Mouse (Mus musculus) stomach, embryonic 16.5 days (tissue): ENCODE data around the gene Gm14296. TPM values are rescaled to one million over a fixed set of nuclear protein-coding genes. Genes with fewer than 3 reads are reported as not detected.
"Not testable (repeated sequence)": the region's sequence is repeated elsewhere in the genome, so short reads cannot be mapped to it uniquely, and the experiment has no call there.

Source experiments
- ATAC-seq: fragments of 200-750 bp; cut with Nextera tagmentation; 2 replicates; pipeline ENCODE4 v1.8.0; 2017; ENCODE audit warnings: moderate number of reproducible peaks, moderate TSS enrichment; ENCODE audit not compliant: insufficient read depth, low FRiP score
- H3K27ac ChIP-seq: fragments of 300-500 bp; sonication (generic); 2 replicates; pipeline ENCODE4 v1.5.1; 2014; ENCODE audit warnings: low read length
- H3K27me3 ChIP-seq: fragments of 300-500 bp; sonication (generic); 2 replicates; pipeline ENCODE4 v1.6.1; 2014; ENCODE audit warnings: low read length, control low read depth, mixed read lengths; ENCODE audit not compliant: control insufficient read depth, insufficient read depth
- H3K36me3 ChIP-seq: fragments of 300-500 bp; sonication (generic); 2 replicates; pipeline ENCODE4 v1.6.1; 2014; ENCODE audit warnings: low read length; ENCODE audit not compliant: control insufficient read depth, insufficient read depth
- H3K4me1 ChIP-seq: fragments of 300-500 bp; sonication (generic); 2 replicates; pipeline ENCODE4 v1.6.1; 2014; ENCODE audit warnings: low read length, control low read depth, mixed read lengths; ENCODE audit not compliant: control insufficient read depth, insufficient read depth
- H3K4me2 ChIP-seq: fragments of 300-500 bp; sonication (generic); 2 replicates; pipeline ENCODE4 v1.6.1; 2014; ENCODE audit warnings: low read depth, low read length, mixed read lengths
- H3K4me3 ChIP-seq: fragments of 300-500 bp; sonication (generic); replicated peaks from 2 replicates; pipeline ENCODE4 v1.5.1; 2014; ENCODE audit warnings: mild to moderate bottlenecking, low read length
- H3K9ac ChIP-seq: fragments of 300-500 bp; sonication (generic); 2 replicates; pipeline ENCODE4 v1.6.1; 2014; ENCODE audit warnings: low read length
- H3K9me3 ChIP-seq: fragments of 300-500 bp; sonication (generic); replicated peaks from 2 replicates; pipeline ENCODE4 v1.6.1; 2016; ENCODE audit warnings: low read length, control low read depth; ENCODE audit not compliant: control insufficient read depth
- WGBS: fragments of 180-500 bp; shearing (Covaris S2); extraction: QIAGEN DNeasy Blood & Tissue Kit; methylation state at CpG from one replicate; pipeline ENCODE4 v1.1.7; 2014; 5-methylcytosine and 5-hydroxymethylcytosine counted together
- polyA plus RNA-seq: library from polyadenylated mRNA; unstranded; fragments of >200 nt; fragmentation: Nextera tagmentation; extraction: Ambion mirVana; gene quantifications from 2 replicates; pipeline ENCODE4 v1.2.1, GENCODE M21; 2015

Gm14296 gene
- polyA plus RNA-seq = 7.8 and 12.0 TPM in 2 replicates

DNA sequence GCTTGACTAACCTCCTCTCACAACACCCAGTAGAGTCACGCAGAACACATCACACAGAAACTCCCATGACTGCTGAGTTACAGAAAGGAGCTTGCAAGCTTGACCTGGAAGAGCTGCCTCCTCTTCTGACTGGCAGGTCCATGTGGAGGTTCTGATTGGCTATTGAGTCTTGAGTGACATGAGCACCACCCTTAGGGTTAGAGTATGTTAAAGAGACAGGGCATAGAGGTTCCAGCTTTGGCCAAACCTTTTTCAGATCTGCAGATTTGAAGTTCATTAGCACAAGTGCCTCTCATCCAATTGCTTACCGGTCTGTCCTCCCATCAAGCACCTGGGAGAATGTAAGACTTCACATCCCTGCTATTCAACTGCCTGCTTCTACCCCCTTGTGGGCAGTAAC is at the start of gene Gm14296:
Gene Gm14296 (minus strand): TSS at position 101 of the 400 bp plus-strand sequence.
- whole genome bisulfite sequencing = no CpG with 5 or more reads among the region's 2 CpGs
- H3K9me3 ChIP-seq, H3K27me3 ChIP-seq, H3K27ac ChIP-seq, H3K4me1 ChIP-seq, H3K36me3 ChIP-seq, ATAC-seq, H3K4me2 ChIP-seq, H3K4me3 ChIP-seq, H3K9ac ChIP-seq: not testable (repeated sequence)

DNA sequence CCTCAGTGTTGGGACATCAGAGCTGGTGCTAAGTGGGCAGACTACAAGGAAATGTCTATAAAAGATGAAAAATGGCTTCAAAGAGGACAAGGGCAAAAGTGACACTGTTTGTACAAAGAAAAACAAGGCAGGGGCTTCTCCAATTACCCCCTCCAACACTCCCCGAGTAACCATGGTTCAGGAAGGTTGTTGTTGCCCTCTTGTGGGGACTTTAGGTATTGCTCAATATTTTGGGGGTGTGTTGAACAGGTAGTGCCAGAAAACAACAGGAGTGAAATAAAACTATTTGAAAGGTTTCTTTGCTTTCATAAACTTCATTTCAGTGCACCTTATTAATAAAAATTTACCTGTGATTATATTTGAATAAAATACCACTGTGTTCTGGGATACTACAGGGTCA is 22.1 kb downstream of the Gm14296 start:
- not testable (repeated sequence) for ATAC-seq, H3K4me2 ChIP-seq, H3K4me3 ChIP-seq, H3K27me3 ChIP-seq, H3K9ac ChIP-seq, H3K36me3 ChIP-seq, H3K9me3 ChIP-seq, H3K4me1 ChIP-seq, H3K27ac ChIP-seq
- no CpG with 5 or more reads among the region's 1 CpGs for WGBS

Other genes starting within 250 kb of the Gm14296 start
- 22.0 and 24.1 TPM in 2 replicates for gene Gm14305, start 219.5 kb downstream of the Gm14296 start, polyA plus RNA-seq
- 13.1 and 17.1 TPM in 2 replicates for gene Gm14295, start 129.2 kb downstream of the Gm14296 start, polyA plus RNA-seq
- not detected in 2 replicates for gene Gm14408, start 96.7 kb downstream of the Gm14296 start, polyA plus RNA-seq
- gene Gm14419, start 73.1 kb upstream of the Gm14296 start, polyA plus RNA-seq = 7.0 and 8.2 TPM in 2 replicates
- not detected in 2 replicates for gene Gm14401, start 146.5 kb upstream of the Gm14296 start, polyA plus RNA-seq